ENCODE assay signal across 16 mouse cellular contexts in the genomic region with DNA sequence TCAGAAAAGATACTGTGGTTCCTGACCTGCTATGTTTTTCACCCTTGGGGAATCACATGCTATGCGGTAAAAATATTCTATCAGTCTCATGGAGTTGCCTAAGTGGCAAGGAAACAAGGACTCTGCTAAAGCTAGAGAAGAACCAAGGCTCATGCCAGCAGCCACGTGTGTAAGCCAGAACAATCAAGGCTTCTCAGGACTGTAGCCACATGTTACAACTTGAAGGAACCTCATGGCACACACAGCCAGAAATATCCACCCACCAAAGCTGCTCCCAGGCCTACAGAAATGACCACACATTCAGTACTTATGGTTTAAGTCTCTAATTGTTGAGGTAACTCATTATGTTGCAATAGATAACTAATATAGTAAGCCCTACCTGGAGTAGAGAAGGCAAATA.
"Had no signal": no experiment of that assay in that cellular context is flagged by ENCODE, and none has a peak within 500 bp of the region (broad histone marks: within the 10 kb centered on the region; RNA-seq: fewer than 3 reads in every experiment).

No protein-coding gene starts in this region.

- H3K4me3 ChIP-seq: neural tube, embryonic 12.5 days; neural tube, embryonic 13.5 days; neural tube, embryonic 15.5 days; stomach, embryonic 15.5 days had no signal

- H3K27ac ChIP-seq: neural tube, embryonic 12.5 days; neural tube, embryonic 13.5 days; neural tube, embryonic 15.5 days; stomach, embryonic 15.5 days; stomach, postnatal 0 days had no signal

- H3K4me1 ChIP-seq: neural tube, embryonic 12.5 days; neural tube, embryonic 13.5 days; neural tube, embryonic 15.5 days; stomach, embryonic 15.5 days had no signal

- H3K4me2 ChIP-seq: neural tube, embryonic 12.5 days; neural tube, embryonic 13.5 days; neural tube, embryonic 15.5 days; stomach, embryonic 15.5 days had no signal

- H3K27me3 ChIP-seq: neural tube, embryonic 12.5 days; neural tube, embryonic 13.5 days; neural tube, embryonic 15.5 days; stomach, embryonic 15.5 days had no signal

- H3K9ac ChIP-seq: neural tube, embryonic 12.5 days; neural tube, embryonic 13.5 days; neural tube, embryonic 15.5 days; stomach, embryonic 15.5 days had no signal

- H3K36me3 ChIP-seq: stomach, embryonic 15.5 days had no signal

- DNase-seq: retina, postnatal 1 day; right cerebral cortex, adult 18-20 months; right cerebral cortex, postnatal 14 days; right cerebral cortex, postnatal 4 days; spleen, adult 18-20 months; thymus, adult 18-20 months; thymus, adult 2 months; thymus, postnatal 14 days; thymus, postnatal 25 days; thymus, postnatal 36 days; thymus, postnatal 4 days had no signal

- H3K9me3 ChIP-seq: neural tube, embryonic 12.5 days; neural tube, embryonic 13.5 days; neural tube, embryonic 15.5 days; stomach, embryonic 15.5 days had no signal
